In the genomic region with DNA sequence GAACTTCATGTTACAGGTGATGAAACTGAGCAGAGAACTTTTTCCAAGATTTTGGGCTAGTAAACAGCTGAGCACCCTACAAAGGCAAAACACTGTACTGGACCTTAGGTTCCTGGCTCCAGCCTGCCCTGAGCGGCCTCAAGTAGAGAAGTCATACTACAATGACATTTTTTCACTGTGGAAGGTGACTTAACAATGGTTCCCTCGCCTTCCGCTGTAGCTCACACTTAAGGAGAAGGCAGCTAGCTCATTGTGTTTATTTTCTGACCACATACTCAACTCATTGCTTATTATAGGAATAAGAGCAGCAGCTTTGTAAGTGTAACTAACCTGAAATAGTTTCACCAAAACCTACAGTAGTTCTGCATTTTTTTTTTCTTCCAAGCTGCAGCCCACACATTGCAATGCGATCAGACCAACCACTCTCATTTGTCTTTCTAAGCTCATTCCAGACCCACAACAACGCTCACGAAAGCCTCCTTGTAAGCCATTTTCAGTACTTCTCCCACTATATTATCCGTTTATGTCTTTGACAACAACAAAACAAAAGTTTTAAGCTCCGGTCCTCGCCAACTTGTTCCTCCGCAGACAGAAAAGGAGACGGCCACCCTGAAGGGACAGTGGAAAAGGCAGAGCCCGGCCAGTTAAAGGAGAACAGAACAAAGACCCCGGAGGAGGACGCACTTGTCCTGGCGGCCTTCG, we compare ENCODE assay signal across 7 mouse cellular contexts. TPM values are rescaled to one million over a fixed set of nuclear protein-coding genes. Genes with fewer than 3 reads are reported as not detected.
A peak's percentile ranks its signal among the peaks of the same experiment; 100 is the strongest.
DNase-seq lines count a peak whose midpoint lies in the region; ATAC-seq and TF ChIP-seq lines count a peak whose summit lies in the region.

No protein-coding gene starts in this region.

- 3% methylated on average over 16 of the region's 16 CpGs for WGBS in spleen, adult 2 months
- WGBS in limb, embryonic 11.5 days: 2% methylated on average over 16 of the region's 16 CpGs
- WGBS in neural tube, embryonic 12.5 days: 2% methylated on average over 16 of the region's 16 CpGs

- peak overlapping the region; percentile 90 for H3K27ac ChIP-seq in spleen, adult 2 months (ENCODE audit: insufficient read depth, low read length)
- peak overlapping the region; percentile 91 for H3K27ac ChIP-seq in brown adipose tissue, adult 24 weeks (replicated peaks; ENCODE audit: low read depth, low read length)
- peak overlapping the region; percentile 77 for H3K27ac ChIP-seq in limb, embryonic 11.5 days (replicated peaks; ENCODE audit: low read depth, low read length)
- H3K27ac ChIP-seq in neural tube, embryonic 12.5 days: peak overlapping the region; percentile 75

- peak overlapping the region; percentile 52 for H3K4me2 ChIP-seq in limb, embryonic 11.5 days (ENCODE audit: low read depth, severe bottlenecking)
- H3K4me2 ChIP-seq in neural tube, embryonic 12.5 days (replicated peaks): peak overlapping the region; percentile 65

- no peak for TF ChIP-seq POLR2A in spleen, adult 2 months (IDR thresholded peaks at IDR 0.05; ENCODE audit: low read depth, low read length)

- H3K27me3 ChIP-seq in spleen, adult 2 months (ENCODE audit: control insufficient read depth, insufficient read depth, low read length): no peaks in the 10 kb centered on the region
- no peaks in the 10 kb centered on the region for H3K27me3 ChIP-seq in limb, embryonic 11.5 days (ENCODE audit: control insufficient read depth, insufficient read depth, low read length)
- no peaks in the 10 kb centered on the region for H3K27me3 ChIP-seq in neural tube, embryonic 12.5 days (replicated peaks)

- H3K4me3 ChIP-seq in spleen, adult 2 months (ENCODE audit: extremely low read depth, insufficient read depth, insufficient read length): peak overlapping the region; percentile 77
- peak overlapping the region; percentile 98 for H3K4me3 ChIP-seq in brown adipose tissue, adult 24 weeks (ENCODE audit: insufficient read depth, low read depth, low read length)
- peak overlapping the region; percentile 82 for H3K4me3 ChIP-seq in limb, embryonic 11.5 days (ENCODE audit: low read depth, low read length)
- H3K4me3 ChIP-seq in neural tube, embryonic 12.5 days: peak overlapping the region; percentile 78

- H3K36me3 ChIP-seq in spleen, adult 2 months (ENCODE audit: control insufficient read depth, insufficient read depth, low read length): no peaks in the 10 kb centered on the region
- H3K36me3 ChIP-seq in limb, embryonic 11.5 days (ENCODE audit: control insufficient read depth, insufficient read depth, low read length): no peaks in the 10 kb centered on the region
- no peaks in the 10 kb centered on the region for H3K36me3 ChIP-seq in neural tube, embryonic 12.5 days

- H3K9ac ChIP-seq in limb, embryonic 11.5 days (ENCODE audit: low read length): peak overlapping the region; percentile 92
- H3K9ac ChIP-seq in neural tube, embryonic 12.5 days: peak overlapping the region; percentile 85

- H3K9me3 ChIP-seq in limb, embryonic 11.5 days (ENCODE audit: control insufficient read depth, low read length): no peaks in the 10 kb centered on the region
- no peaks in the 10 kb centered on the region for H3K9me3 ChIP-seq in neural tube, embryonic 12.5 days

- DNase-seq in spleen, adult 2 months (ENCODE audit: low read depth in 1 of 2, low spot score in 2 of 2): peak in 1 of 2 experiments; percentile 5
- no peak for DNase-seq in spleen, postnatal 4 days (ENCODE audit: low spot score in 2 of 2)
- DNase-seq in limb, embryonic 11.5 days (ENCODE audit: low spot score): peak; percentile 51
- no peak for DNase-seq in layer of hippocampus, adult 8-10 months (ENCODE audit: low spot score in 2 of 2)

- H3K4me1 ChIP-seq in spleen, adult 2 months (ENCODE audit: control insufficient read depth, insufficient read depth, insufficient read length): peaks cover 4% of the 10 kb centered on the region
- peaks cover 3% of the 10 kb centered on the region; the same call in 1 of the 2 replicates for H3K4me1 ChIP-seq in brown adipose tissue, adult 24 weeks (ENCODE audit: control insufficient read depth, insufficient read depth, insufficient read length, low read length)
- no peaks in the 10 kb centered on the region for H3K4me1 ChIP-seq in limb, embryonic 11.5 days (ENCODE audit: control insufficient read depth, insufficient read depth, low read length)
- H3K4me1 ChIP-seq in neural tube, embryonic 12.5 days: no peaks in the 10 kb centered on the region; the same call in 1 of the 2 replicates

- no peak for TF ChIP-seq CTCF in spleen, adult 2 months (IDR thresholded peaks at IDR 0.05; ENCODE audit: extremely low read depth, insufficient read depth, insufficient read length, insufficient replicate concordance)

- ATAC-seq in granulocyte monocyte progenitor cell, adult 5-6 weeks (replicated peaks; ENCODE audit: poor library complexity, severe bottlenecking): peak; percentile 11; the same call in 1 of the 2 replicates
- ATAC-seq in limb, embryonic 11.5 days (ENCODE audit: insufficient number of reproducible peaks, low FRiP score, low TSS enrichment, low read depth): no peak
- peak; percentile 22 for ATAC-seq in neural tube, embryonic 12.5 days (ENCODE audit: low FRiP score, low read depth)

RNA-seq across cellular contexts. Expression of a gene that starts 0.8 kb away (rescaled TPM):
- polyA plus RNA-seq in spleen, adult 2 months (2012; rRNA removed): 14.3 and 18.1 TPM in 2 replicates
- polyA plus RNA-seq in brown adipose tissue, adult 24 weeks (2012; ENCODE audit: insufficient read depth, insufficient read length, missing spikeins): 15.3 and 15.9 TPM in 2 replicates
- total RNA-seq in granulocyte monocyte progenitor cell, adult 5-6 weeks (2014; fragmentation: Nextera tagmentation): 14.4 and 16.7 TPM in 2 replicates
- total RNA-seq in granulocyte monocyte progenitor cell, adult 5-6 weeks (2017): 11.1 and 20.6 TPM in 2 replicates
- 19.6 and 22.7 TPM in 2 replicates for polyA plus RNA-seq in limb, embryonic 11.5 days (2014; fragmentation: Nextera tagmentation; extraction: Ambion mirVana)
- polyA plus RNA-seq in neural tube, embryonic 12.5 days (2016; fragmentation: Nextera tagmentation; extraction: Ambion mirVana): 18.7 and 20.6 TPM in 2 replicates
- 10 to 100 TPM; 30.2 to 40.6 (median 33.7) TPM for total RNA-seq in layer of hippocampus, adult 8-10 months (2022)
